Mouse (Mus musculus): Measurements from ENCODE around the gene Tmem132c. TPM values are rescaled to one million over a fixed set of nuclear protein-coding genes. Genes with fewer than 3 reads are reported as not detected.

The Tmem132c gene
- 28.5 and 33.0 TPM in 2 replicates for polyA plus RNA-seq (2015; fragmentation: Nextera tagmentation; extraction: Ambion mirVana)

DNA sequence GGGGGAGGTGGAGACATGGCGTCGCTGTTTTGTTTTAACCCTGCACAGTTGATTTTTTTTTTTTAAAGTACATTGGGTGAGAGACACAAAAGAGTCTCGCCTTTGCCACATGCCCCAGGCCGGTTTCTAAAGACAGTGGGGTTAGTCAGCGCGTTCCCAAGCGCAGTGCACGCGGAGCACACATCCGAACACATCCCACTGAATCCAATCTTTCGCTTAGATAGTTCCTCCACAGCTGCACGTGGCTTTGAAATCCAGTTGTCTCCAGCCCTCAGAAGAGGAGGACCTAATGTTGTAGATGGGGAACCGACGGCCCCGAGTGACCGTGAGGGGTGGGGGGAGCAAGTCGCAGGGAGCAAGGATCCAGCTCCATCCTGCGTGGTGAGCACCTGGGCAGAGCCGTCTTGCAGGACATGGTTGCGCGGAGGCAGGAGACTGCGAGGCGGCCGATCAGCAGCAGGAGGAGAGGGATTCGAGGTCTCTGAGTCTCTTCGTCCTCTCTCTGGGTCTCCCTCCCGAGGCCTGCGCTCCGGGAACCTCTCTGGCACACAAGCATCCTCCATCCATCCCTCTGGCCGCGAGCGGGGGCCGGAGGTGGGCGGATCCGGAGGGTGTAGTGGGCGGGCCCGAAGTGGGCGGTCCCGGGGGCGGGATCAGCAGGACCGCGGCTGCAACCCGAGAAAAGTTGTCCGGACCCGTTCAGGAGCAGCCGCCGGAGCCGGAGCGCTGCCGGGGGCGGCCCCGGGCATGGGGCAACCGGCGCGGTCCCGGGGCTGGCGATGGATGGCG lies at the start of gene Tmem132c:
Gene Tmem132c, plus strand, starts transcription at position 673 of the 789 bp plus-strand sequence.
- Histone ChIP-seq H3K27me3 (peaks cover 27% of the 10 kb centered on the region), H3K4me3 (replicated peaks) (peak within 1 kb of the TSS; percentile 79), H3K27ac (replicated peaks) (peak within 1 kb of the TSS; percentile 72; the same call in 1 of the 2 replicates), H3K4me2 (replicated peaks) (peak within 1 kb of the TSS; percentile 88), H3K9ac (peak within 1 kb of the TSS; percentile 44), H3K4me1 (peaks cover 39% of the 10 kb centered on the region), H3K36me3 (no peaks in the 10 kb centered on the region), H3K9me3 (replicated peaks) (no peaks in the 10 kb centered on the region)
- ATAC-seq (ENCODE audit: insufficient number of reproducible peaks, low FRiP score, low TSS enrichment, low read depth) = peak; percentile 89
- WGBS = under 1% methylated on average over 57 of the region's 58 CpGs

DNA sequence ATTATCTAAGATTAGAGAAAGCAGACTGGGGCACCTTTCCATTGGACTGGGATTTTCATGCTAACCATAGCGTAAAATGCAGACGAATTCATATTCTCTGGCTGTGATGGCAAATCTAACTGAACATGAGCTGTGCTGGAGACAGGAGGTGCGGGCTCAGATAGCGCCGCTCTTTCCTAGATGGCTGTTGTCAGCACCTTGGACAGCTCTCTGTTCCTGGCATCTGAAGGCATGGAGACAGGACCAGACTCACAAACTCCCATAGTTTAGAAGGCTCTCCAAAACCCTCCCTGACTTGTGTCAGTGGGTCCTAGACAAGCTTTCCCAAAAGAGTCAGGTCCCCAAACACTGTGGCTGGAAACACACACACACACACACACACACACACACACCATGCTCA lies 49.7 kb upstream of the Tmem132c start:
- 37% methylated on average over 5 of the region's 5 CpGs for WGBS
- no peak for ATAC-seq (ENCODE audit: insufficient number of reproducible peaks, low FRiP score, low TSS enrichment, low read depth)
- Histone ChIP-seq H3K9ac (no peak overlapping the region), H3K4me2 (replicated peaks) (no peak overlapping the region), H3K36me3 (no peaks in the 10 kb centered on the region), H3K4me1 (no peaks in the 10 kb centered on the region), H3K4me3 (replicated peaks) (no peak overlapping the region), H3K27me3 (no peaks in the 10 kb centered on the region), H3K9me3 (replicated peaks) (no peaks in the 10 kb centered on the region), H3K27ac (replicated peaks) (no peak overlapping the region)

DNA sequence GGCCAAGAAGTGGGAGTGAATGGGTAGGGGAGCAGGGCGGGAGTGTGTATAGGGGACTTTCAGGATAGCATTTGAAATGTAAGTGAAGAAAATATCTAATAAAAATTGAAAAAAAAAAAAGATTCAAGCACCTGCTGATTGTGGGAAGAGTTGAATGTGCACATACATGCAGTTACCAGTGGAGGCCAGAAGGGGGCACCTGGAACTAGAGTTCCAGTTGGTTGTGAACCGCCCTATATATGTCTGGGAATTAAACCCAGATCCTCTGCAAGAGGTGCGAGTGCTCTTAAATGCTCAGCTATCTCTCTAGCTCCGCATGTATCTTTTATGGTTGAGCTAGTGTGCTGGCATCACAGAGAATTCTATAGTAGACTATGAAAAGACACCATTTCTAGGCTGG lies 42.8 kb upstream of the Tmem132c start:
- H3K4me1 ChIP-seq = no peaks in the 10 kb centered on the region
- no peaks in the 10 kb centered on the region for H3K27me3 ChIP-seq
- no peak overlapping the region for H3K4me2 ChIP-seq (replicated peaks)
- no peaks in the 10 kb centered on the region for H3K9me3 ChIP-seq (replicated peaks)
- no peak for ATAC-seq (ENCODE audit: insufficient number of reproducible peaks, low FRiP score, low TSS enrichment, low read depth)
- H3K4me3 ChIP-seq (replicated peaks) = no peak overlapping the region
- no peak overlapping the region for H3K27ac ChIP-seq (replicated peaks)
- 63% methylated on average over 4 of the region's 4 CpGs for WGBS
- H3K36me3 ChIP-seq = no peaks in the 10 kb centered on the region
- no peak overlapping the region for H3K9ac ChIP-seq

DNA sequence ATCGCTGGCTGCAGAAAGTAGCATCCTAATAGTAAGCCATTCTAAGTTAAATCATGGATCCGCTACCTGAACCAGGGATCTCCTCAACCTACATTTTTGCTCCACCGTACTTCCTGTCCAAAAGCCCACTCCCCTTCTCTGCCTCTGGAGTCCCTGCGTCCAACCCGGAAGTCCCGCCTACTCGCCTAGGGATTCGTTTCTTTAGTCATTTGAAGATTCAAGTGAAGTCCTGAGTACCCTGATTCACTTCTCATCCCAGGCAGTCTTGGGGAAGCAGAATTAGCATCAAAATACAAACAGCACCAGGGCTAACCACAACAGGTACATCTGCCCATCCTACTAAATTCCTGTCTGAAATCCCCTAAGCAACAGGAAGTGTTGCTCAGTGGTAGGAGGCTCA lies 36.7 kb upstream of the Tmem132c start:
- WGBS = 83% methylated on average over 8 of the region's 8 CpGs
- H3K9me3 ChIP-seq (replicated peaks) = no peaks in the 10 kb centered on the region

DNA sequence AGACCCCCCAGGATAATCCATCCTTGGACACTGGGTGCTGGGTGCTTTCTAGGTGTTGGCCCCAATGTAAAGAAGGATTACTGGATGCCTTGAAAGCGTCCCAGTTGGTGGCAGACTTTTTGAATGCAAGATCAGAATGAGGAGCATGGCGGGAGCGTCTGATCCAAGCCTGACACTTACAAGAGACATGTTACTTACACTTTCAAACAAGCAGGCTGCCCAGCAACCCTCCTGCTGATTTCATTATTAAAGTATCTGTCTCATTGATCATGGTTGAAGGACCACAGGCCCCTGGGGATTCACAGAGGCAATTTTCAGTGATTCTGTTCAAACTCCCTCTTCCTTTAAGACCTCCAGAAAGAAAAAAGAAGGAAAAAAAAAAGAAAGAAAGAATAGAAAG lies 25.2 kb upstream of the Tmem132c start:
- H3K36me3 ChIP-seq = no peaks in the 10 kb centered on the region
- no peak overlapping the region for H3K27ac ChIP-seq (replicated peaks)
- H3K9ac ChIP-seq = no peak overlapping the region
- H3K4me3 ChIP-seq (replicated peaks) = no peak overlapping the region
- no peak overlapping the region for H3K4me2 ChIP-seq (replicated peaks)
- H3K4me1 ChIP-seq = no peaks in the 10 kb centered on the region
- no peaks in the 10 kb centered on the region for H3K27me3 ChIP-seq
- no peak for ATAC-seq (ENCODE audit: insufficient number of reproducible peaks, low FRiP score, low TSS enrichment, low read depth)
- H3K9me3 ChIP-seq (replicated peaks) = no peaks in the 10 kb centered on the region
- WGBS = 45% methylated on average over 3 of the region's 3 CpGs

More for the DNA sequence above, 36.7 kb upstream of the Tmem132c start:
- Histone ChIP-seq H3K4me1 (no peaks in the 10 kb centered on the region), H3K27me3 (no peaks in the 10 kb centered on the region), H3K27ac (replicated peaks) (no peak overlapping the region), H3K36me3 (no peaks in the 10 kb centered on the region), H3K9ac (no peak overlapping the region), H3K4me2 (replicated peaks) (no peak overlapping the region), H3K4me3 (replicated peaks) (no peak overlapping the region)
- no peak for ATAC-seq (ENCODE audit: insufficient number of reproducible peaks, low FRiP score, low TSS enrichment, low read depth)

DNA sequence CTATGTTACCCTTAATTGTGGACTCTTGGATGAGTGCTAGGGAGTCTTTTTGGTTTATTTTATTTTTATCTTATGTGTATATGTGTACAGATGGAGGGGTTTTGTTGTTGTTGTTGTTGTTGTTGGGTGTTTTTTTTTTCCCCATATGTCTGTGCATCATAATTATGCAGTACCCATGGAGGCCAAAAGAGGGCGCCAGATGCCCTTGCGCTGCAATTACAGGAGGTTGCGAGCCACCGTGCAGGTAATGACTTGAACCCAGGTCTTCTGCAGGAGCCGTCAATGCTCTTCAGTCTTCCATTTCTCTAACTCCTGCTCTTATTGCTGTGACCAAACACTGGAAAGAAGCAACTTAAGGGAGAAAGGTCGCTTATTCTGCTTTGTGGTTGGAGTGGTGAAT lies 23.9 kb upstream of the Tmem132c start:
- Histone ChIP-seq H3K27me3 (no peaks in the 10 kb centered on the region), H3K27ac (replicated peaks) (no peak overlapping the region), H3K36me3 (no peaks in the 10 kb centered on the region), H3K4me3 (replicated peaks) (no peak overlapping the region), H3K4me1 (no peaks in the 10 kb centered on the region), H3K9ac (no peak overlapping the region), H3K4me2 (replicated peaks) (no peak overlapping the region), H3K9me3 (replicated peaks) (no peaks in the 10 kb centered on the region)
- no peak for ATAC-seq (ENCODE audit: insufficient number of reproducible peaks, low FRiP score, low TSS enrichment, low read depth)
- WGBS = 69% methylated on average over 6 of the region's 6 CpGs

DNA sequence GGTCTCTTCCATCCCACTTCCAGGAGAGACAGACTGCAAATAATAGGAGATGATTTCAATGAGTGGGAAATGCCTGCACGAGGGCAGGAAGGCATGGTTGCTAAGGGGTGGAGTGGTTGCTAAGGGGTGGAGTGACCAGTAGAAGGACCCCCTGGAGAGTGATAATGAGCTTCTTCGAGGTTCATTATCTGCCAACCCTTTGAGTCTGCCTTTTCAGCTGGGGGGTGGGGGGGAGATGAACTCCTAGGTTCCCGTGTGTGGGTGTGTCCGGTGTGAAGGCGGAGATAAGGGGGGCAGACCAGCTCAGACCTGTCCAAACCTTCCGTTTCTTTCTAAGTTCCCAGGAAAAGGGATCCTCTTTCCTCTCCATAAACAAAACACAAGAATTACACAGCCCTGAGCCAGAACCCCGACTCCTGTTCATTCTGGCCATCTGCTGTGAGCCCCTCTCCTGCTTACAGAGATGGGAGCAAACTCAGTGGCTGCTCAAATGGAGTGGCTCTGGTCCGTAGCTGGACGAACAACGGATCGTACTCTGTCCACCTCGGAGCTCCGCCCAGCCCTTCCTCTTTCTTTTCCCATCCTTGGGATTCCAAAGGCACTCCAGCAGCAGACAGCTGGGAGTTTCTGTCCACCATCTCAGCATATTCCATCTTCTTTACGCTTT lies 13.5 kb upstream of the Tmem132c start:
- ATAC-seq (ENCODE audit: insufficient number of reproducible peaks, low FRiP score, low TSS enrichment, low read depth) = no peak
- Histone ChIP-seq H3K4me1 (peaks cover 9% of the 10 kb centered on the region), H3K27ac (replicated peaks) (no peak overlapping the region), H3K36me3 (no peaks in the 10 kb centered on the region), H3K9me3 (replicated peaks) (no peaks in the 10 kb centered on the region), H3K9ac (no peak overlapping the region), H3K4me2 (replicated peaks) (peak overlapping the region; percentile 25), H3K4me3 (replicated peaks) (no peak overlapping the region), H3K27me3 (no peaks in the 10 kb centered on the region)
- whole genome bisulfite sequencing = 6% methylated on average over 14 of the region's 14 CpGs

DNA sequence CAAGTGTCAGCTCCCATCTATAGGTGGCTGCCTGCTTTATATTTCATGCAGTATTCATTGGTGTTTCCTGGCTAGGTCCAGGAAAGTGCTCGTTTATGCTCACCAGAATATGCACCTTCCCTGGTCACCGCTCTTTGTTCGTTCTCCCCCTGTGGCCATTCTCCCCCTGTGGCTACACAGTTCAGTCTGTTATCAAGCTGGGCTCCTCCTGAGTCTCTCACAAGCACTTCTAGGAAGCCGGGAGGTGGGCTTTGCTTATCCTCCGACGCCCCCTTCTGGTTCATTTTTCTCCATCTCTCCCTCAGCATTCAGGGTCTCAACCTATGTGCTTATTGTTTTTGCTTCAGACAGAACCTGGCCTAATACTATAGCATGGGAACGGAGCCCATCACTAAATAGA lies 6.9 kb upstream of the Tmem132c start:
- H3K4me2 ChIP-seq (replicated peaks) = no peak overlapping the region
- WGBS = 6% methylated on average over 7 of the region's 7 CpGs
- no peaks in the 10 kb centered on the region for H3K36me3 ChIP-seq
- H3K9ac ChIP-seq = no peak overlapping the region
- ATAC-seq (ENCODE audit: insufficient number of reproducible peaks, low FRiP score, low TSS enrichment, low read depth) = no peak
- no peak overlapping the region for H3K4me3 ChIP-seq (replicated peaks)
- peaks cover 5% of the 10 kb centered on the region for H3K27me3 ChIP-seq
- no peak overlapping the region for H3K27ac ChIP-seq (replicated peaks)
- H3K9me3 ChIP-seq (replicated peaks) = no peaks in the 10 kb centered on the region
- peaks cover 15% of the 10 kb centered on the region; the same call in 1 of the 2 replicates for H3K4me1 ChIP-seq

DNA sequence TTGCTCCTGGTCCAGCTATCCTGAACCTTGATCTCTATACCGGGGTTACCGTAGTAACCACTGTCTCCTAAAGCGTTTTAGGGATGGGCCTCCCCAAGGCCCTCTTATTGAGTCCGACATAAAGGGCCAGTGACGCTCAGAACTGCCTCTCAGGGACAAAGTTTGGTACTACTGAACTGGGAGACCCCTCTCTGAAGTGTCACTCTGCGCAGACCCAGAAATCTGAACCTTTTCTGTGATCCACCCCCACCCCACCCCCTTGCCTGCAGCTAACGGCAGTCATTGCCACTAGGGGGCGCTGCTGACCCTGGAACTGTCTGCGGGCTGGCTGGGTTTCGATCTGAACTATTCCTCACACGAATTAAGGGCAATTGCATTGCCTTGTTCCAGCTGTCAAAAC lies 6.4 kb upstream of the Tmem132c start:
- no peak overlapping the region for H3K9ac ChIP-seq
- H3K27me3 ChIP-seq = peaks cover 5% of the 10 kb centered on the region
- WGBS = 6% methylated on average over 11 of the region's 11 CpGs
- no peak overlapping the region for H3K27ac ChIP-seq (replicated peaks)
- H3K36me3 ChIP-seq = no peaks in the 10 kb centered on the region
- H3K4me2 ChIP-seq (replicated peaks) = peak overlapping the region; percentile 32
- peak; percentile 65; the same call in 1 of the 2 replicates for ATAC-seq (ENCODE audit: insufficient number of reproducible peaks, low FRiP score, low TSS enrichment, low read depth)
- H3K9me3 ChIP-seq (replicated peaks) = no peaks in the 10 kb centered on the region
- H3K4me1 ChIP-seq = peaks cover 15% of the 10 kb centered on the region; the same call in 1 of the 2 replicates
- no peak overlapping the region for H3K4me3 ChIP-seq (replicated peaks)

DNA sequence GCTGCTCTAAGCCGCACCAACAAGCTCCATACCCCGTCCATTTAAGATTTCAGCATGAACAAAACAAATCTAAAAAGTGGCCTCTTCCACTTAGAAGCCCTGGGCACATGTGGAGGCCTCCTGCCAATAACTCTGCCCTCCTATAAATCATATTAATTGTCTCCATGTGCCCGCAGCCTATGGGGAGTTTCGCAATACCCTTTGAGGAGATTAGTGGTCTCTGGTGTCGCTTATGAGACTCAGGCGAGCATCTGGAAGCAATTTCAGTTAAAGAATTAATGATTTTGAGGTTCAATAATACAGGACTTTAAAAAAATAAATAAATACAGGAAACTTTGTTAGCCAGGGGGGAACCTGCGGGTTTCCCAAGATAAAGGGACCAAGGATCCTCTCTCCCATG lies 1.9 kb upstream of the Tmem132c start:
- peaks cover 29% of the 10 kb centered on the region for H3K27me3 ChIP-seq
- H3K9me3 ChIP-seq (replicated peaks) = no peaks in the 10 kb centered on the region
- no peak for ATAC-seq (ENCODE audit: insufficient number of reproducible peaks, low FRiP score, low TSS enrichment, low read depth)
- 24% methylated on average over 7 of the region's 7 CpGs for WGBS
- peaks cover 51% of the 10 kb centered on the region for H3K4me1 ChIP-seq
- H3K4me3 ChIP-seq (replicated peaks) = no peak overlapping the region
- H3K27ac ChIP-seq (replicated peaks) = 0 out of 2 replicates have a peak overlapping the region, but pooled peaks have one; percentile 51
- H3K4me2 ChIP-seq (replicated peaks) = no peak overlapping the region
- H3K36me3 ChIP-seq = no peaks in the 10 kb centered on the region
- no peak overlapping the region for H3K9ac ChIP-seq

DNA sequence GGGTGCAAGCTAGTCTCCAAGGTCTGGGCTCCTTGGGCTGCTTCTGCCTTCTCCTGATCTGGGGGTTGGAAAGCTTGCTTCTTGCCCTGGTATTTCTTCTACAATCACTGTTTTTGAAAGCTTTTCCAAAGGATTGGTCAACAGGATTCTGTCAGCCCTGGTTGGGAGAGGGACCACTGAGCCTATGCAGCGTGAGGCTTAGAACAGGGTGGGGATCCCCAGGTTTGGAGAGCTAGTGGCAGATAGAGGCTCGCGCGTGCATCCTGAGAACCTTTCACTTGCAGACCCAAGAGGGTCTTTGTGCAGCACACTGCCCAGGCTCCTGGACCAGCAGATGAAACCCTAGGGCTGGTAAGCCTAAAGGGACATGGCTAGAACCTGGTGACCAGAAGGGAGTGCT lies 962 bp upstream of the Tmem132c start:
- H3K27ac ChIP-seq (replicated peaks) = peak overlapping the region; percentile 51; the same call in 1 of the 2 replicates
- 18% methylated on average over 4 of the region's 4 CpGs for WGBS

More for the DNA sequence above, 962 bp upstream of the Tmem132c start:
- no peaks in the 10 kb centered on the region for H3K36me3 ChIP-seq
- H3K4me3 ChIP-seq (replicated peaks) = peak overlapping the region; percentile 79
- no peaks in the 10 kb centered on the region for H3K9me3 ChIP-seq (replicated peaks)
- H3K4me2 ChIP-seq (replicated peaks) = peak overlapping the region; percentile 88; the same call in 1 of the 2 replicates
- H3K4me1 ChIP-seq = peaks cover 41% of the 10 kb centered on the region
- H3K9ac ChIP-seq = no peak overlapping the region
- ATAC-seq (ENCODE audit: insufficient number of reproducible peaks, low FRiP score, low TSS enrichment, low read depth) = no peak
- H3K27me3 ChIP-seq = peaks cover 29% of the 10 kb centered on the region
